Mouse (Mus musculus) left cerebral cortex, adult 2 months (tissue): ENCODE results near the gene N4bp2l1. TPM values are rescaled to one million over a fixed set of nuclear protein-coding genes. Genes with fewer than 3 reads are reported as not detected.
"Not testable (repeated sequence)": the region's sequence is repeated elsewhere in the genome, so short reads cannot be mapped to it uniquely, and the experiment has no call there.

ENCODE experiments used
- DNase-seq, 2 experiments: peaks; one replicate each; pipeline ENCODE4 v3.0.0; 2021 to 2022; ENCODE audit warnings: low spot score in 2 of 2, mixed read lengths in 1 of 2; ENCODE audit errors: extremely low spot score in 1 of 2
- H3K27ac ChIP-seq: fragments of 200-600 bp; 2 replicates; pipeline ENCODE4 v1.8.1; 2022
- H3K4me3 ChIP-seq: fragments of 200-600 bp; 2 replicates; pipeline ENCODE4 v1.8.1; 2022
- CTCF ChIP-seq: fragments of 200-600 bp; IDR thresholded peaks from 2 replicates; pipeline ENCODE4 v1.8.1; 2022; ENCODE audit warnings: antibody characterized with exemption, mild to moderate bottlenecking, moderate library complexity
- intact Hi-C: fragments of 180-260 bp; cut with DNase I; formaldehyde crosslinking; loops from one replicate; pipeline ENCODE4 v1.15.1; 2025
- long read RNA-seq, 2 experiments: library from polyadenylated mRNA; stranded (forward); transcript quantifications; one replicate each; pipeline ENCODE4 v2.0.0; 2021; ENCODE audit warnings: borderline mapping rate in 2 of 2
- total RNA-seq, 2 experiments: library from RNA; stranded (reverse); gene quantifications; 2 replicates each; pipeline ENCODE4 v1.2.3; 2021

N4bp2l1 gene
- 10 to 100 TPM; 60.5 to 63.5 TPM for total RNA-seq
- long read RNA-seq, experiment 1, transcript N4bp2l1-201 (5 exons, 1,905 nt): major isoform, 15 of 32 reads
- long read RNA-seq, experiment 1, partial matches to known transcripts: 0 of 32 reads
- long read RNA-seq, experiment 1, other reads (novel, unspliced or antisense): 14 of 32 reads
- long read RNA-seq, experiment 2, transcript N4bp2l1-201 (5 exons, 1,905 nt): major isoform, 10 of 22 reads
- long read RNA-seq, experiment 2, partial matches to known transcripts: 0 of 22 reads
- long read RNA-seq, experiment 2, other reads (novel, unspliced or antisense): 10 of 22 reads

- Histone ChIP-seq H3K27ac (no peak within 1 kb of the TSS), H3K4me3 (no peak within 1 kb of the TSS)
- DNase-seq: no peak
- no peak for TF ChIP-seq CTCF
- intact Hi-C loops: no loop called here
Measured at GRCm38 (mm10) chr5:150597088-150597487, at the start of gene N4bp2l1. Gene N4bp2l1 (minus strand): TSS chr5:150597188.

GRCm38 (mm10) chr5:150644926-150645325 lies 47.9 kb upstream of the N4bp2l1 start:
- intact Hi-C loops: no loop called here
- TF ChIP-seq CTCF: no peak
- DNase-seq: no peak
- H3K27ac ChIP-seq: no peak overlapping the region
- H3K4me3 ChIP-seq: no peak overlapping the region

- intact Hi-C loops, H3K27ac ChIP-seq, DNase-seq, H3K4me3 ChIP-seq: not testable (repeated sequence)
- TF ChIP-seq CTCF: peak; percentile 24
Measured at GRCm38 (mm10) chr5:150643390-150643789, 46.4 kb upstream of the N4bp2l1 start.

- TF ChIP-seq CTCF: no peak
- H3K4me3 ChIP-seq: no peak overlapping the region
- no peak for DNase-seq
- intact Hi-C loops: no loop called here
- no peak overlapping the region for H3K27ac ChIP-seq
Measured at GRCm38 (mm10) chr5:150641440-150641839, 44.5 kb upstream of the N4bp2l1 start.

GRCm38 (mm10) chr5:150629692-150630091 lies 32.7 kb upstream of the N4bp2l1 start:
- TF ChIP-seq CTCF: no peak
- H3K4me3 ChIP-seq: no peak overlapping the region
- H3K27ac ChIP-seq: no peak overlapping the region
- intact Hi-C loops: no loop called here
- no peak for DNase-seq

GRCm38 (mm10) chr5:150629272-150629671 lies 32.3 kb upstream of the N4bp2l1 start:
- intact Hi-C loops: no loop called here
- Histone ChIP-seq H3K4me3 (no peak overlapping the region), H3K27ac (no peak overlapping the region)
- no peak for TF ChIP-seq CTCF
- DNase-seq: no peak

- no peak overlapping the region for H3K27ac ChIP-seq
- H3K4me3 ChIP-seq: no peak overlapping the region
- no peak for DNase-seq
- TF ChIP-seq CTCF: no peak
- intact Hi-C loops: no loop called here
Measured at GRCm38 (mm10) chr5:150625528-150625927, 28.5 kb upstream of the N4bp2l1 start.

GRCm38 (mm10) chr5:150622792-150623191 lies 25.8 kb upstream of the N4bp2l1 start:
- no peak for TF ChIP-seq CTCF
- no peak for DNase-seq

GRCm38 (mm10) chr5:150621592-150621991 lies 24.6 kb upstream of the N4bp2l1 start:
- intact Hi-C loops: no loop called here
- DNase-seq: no peak
- TF ChIP-seq CTCF: no peak
- no peak overlapping the region for H3K4me3 ChIP-seq
- no peak overlapping the region for H3K27ac ChIP-seq

More at GRCm38 (mm10) chr5:150622792-150623191, 25.8 kb upstream of the N4bp2l1 start:
- intact Hi-C loops: no loop called here
- no peak overlapping the region for H3K4me3 ChIP-seq
- no peak overlapping the region for H3K27ac ChIP-seq

GRCm38 (mm10) chr5:150620588-150621135 lies 23.7 kb upstream of the N4bp2l1 start:
- intact Hi-C loops: no loop called here
- no peak for TF ChIP-seq CTCF
- no peak for DNase-seq
- H3K27ac ChIP-seq: no peak overlapping the region
- H3K4me3 ChIP-seq: no peak overlapping the region

GRCm38 (mm10) chr5:150618599-150619355 lies 21.8 kb upstream of the N4bp2l1 start:
- H3K27ac ChIP-seq: no peak overlapping the region
- no peak for TF ChIP-seq CTCF
- intact Hi-C loops: no loop called here
- no peak overlapping the region for H3K4me3 ChIP-seq
- DNase-seq: no peak

- Histone ChIP-seq H3K27ac (no peak overlapping the region), H3K4me3 (no peak overlapping the region)
- TF ChIP-seq CTCF: no peak
- intact Hi-C loops: no loop called here
- no peak for DNase-seq
Measured at GRCm38 (mm10) chr5:150616731-150617130, 19.7 kb upstream of the N4bp2l1 start.
